Mouse (Mus musculus): ENCODE results near the gene Eipr1. TPM values are rescaled to one million over a fixed set of nuclear protein-coding genes. Genes with fewer than 3 reads are reported as not detected.

Gene Eipr1
- total RNA-seq, 2 experiments from 2014 or later = 13.5 to 19.7 TPM

DNA sequence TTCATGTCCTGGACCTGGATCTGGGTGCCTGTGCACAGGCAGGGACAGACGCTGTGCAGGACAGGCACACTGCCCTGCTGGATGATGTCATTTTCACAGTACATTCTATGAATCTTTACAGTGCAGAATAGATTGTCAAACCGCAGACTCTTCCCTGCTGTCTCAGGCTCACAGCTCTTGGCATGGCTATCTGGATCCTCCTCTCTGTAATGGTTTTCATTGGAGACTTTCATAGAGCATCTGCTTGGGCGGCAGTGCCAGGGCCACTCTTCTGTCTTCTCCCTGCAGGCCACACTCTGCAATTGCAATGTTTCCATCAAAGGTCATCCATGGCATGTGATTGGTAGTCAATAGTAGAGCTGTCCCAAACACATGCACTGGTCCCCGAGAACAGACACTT is 117.2 kb downstream of the Eipr1 start:
- no peak for ATAC-seq (replicated peaks; ENCODE audit: low FRiP score, poor library complexity, severe bottlenecking)

GRCm38 (mm10) chr12:28872271-28872670 is 120.7 kb downstream of the Eipr1 start:
- ATAC-seq (replicated peaks; ENCODE audit: low FRiP score, poor library complexity, severe bottlenecking) = no peak

DNA sequence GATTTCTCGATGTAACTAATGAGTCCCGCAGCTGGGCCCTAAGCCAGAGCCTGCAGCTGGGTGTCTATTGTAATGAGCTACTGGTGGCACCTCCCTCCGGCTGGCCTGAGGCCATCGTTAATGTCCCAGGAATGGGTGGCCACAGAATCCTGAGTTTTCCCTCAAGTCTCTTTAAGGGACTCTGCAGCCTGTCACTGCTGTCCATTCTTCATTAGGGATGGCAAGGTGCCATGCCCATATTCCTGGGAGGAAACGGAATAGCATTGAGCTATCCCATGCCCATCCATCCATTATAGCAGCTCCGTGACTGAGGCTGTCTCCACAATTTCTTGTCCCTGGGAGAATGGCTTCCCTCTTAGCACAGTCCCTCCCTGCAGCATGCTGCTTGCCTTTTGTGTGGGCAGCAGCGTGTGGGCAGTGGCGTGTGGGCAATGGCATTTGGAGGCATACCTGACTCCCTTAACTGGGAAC is 123.2 kb downstream of the Eipr1 start:
- no peak for ATAC-seq (replicated peaks; ENCODE audit: low FRiP score, poor library complexity, severe bottlenecking)

DNA sequence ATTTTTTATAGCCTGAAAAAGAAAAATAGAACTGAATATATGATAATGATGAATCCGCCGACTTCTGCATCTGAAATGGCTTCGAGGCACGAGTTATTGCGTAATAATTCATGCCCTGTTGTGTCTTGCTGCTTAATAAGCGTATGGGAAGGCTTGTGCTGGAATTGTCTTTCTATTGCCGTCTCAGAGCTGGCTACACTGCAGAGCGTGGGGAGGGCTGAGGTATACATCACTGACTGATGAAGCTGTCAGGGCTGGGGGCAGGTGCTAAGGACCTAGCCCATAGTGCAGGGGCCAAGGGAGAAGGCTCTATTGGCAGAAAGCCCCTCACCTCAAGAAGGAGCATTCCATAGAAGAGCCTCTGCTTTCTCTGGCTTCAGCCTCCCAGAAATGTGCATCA is 123.9 kb downstream of the Eipr1 start:
- no peak for ATAC-seq (replicated peaks; ENCODE audit: low FRiP score, poor library complexity, severe bottlenecking)

DNA sequence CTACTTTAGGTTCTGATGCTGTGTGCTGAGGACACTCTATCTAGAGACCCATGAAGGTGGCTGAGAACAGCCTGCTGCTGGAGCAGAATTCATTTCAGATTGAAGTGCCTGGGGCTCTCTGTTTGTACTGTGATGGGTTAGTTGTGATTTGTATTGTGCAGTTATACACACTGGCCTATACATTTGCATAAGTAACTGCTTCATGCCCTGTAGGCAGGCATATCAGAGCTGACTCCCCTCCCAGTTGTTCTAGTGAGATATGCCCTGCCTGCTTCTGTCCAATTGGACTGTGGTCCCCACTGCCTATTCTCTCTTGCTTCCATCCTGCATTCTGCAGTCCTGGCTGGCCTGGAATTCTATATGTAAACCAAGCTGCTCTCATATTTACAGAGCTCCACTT is 128.9 kb downstream of the Eipr1 start:
- ATAC-seq (replicated peaks; ENCODE audit: low FRiP score, poor library complexity, severe bottlenecking) = no peak

GRCm38 (mm10) chr12:28887712-28888111 is 136.1 kb downstream of the Eipr1 start:
- no peak for ATAC-seq (replicated peaks; ENCODE audit: low FRiP score, poor library complexity, severe bottlenecking)

- no peak for ATAC-seq (replicated peaks; ENCODE audit: low FRiP score, poor library complexity, severe bottlenecking)
These were observed 137.6 kb downstream of the Eipr1 start for GRCm38 (mm10) chr12:28889068-28889674.

GRCm38 (mm10) chr12:28891523-28891922 is 139.9 kb downstream of the Eipr1 start:
- no peak for ATAC-seq (replicated peaks; ENCODE audit: low FRiP score, poor library complexity, severe bottlenecking)

- no peak for ATAC-seq (replicated peaks; ENCODE audit: low FRiP score, poor library complexity, severe bottlenecking)
These were observed 145.0 kb downstream of the Eipr1 start for GRCm38 (mm10) chr12:28896577-28896976.

- ATAC-seq (replicated peaks; ENCODE audit: low FRiP score, poor library complexity, severe bottlenecking) = no peak
These were observed 146.7 kb downstream of the Eipr1 start for GRCm38 (mm10) chr12:28898307-28898706.

DNA sequence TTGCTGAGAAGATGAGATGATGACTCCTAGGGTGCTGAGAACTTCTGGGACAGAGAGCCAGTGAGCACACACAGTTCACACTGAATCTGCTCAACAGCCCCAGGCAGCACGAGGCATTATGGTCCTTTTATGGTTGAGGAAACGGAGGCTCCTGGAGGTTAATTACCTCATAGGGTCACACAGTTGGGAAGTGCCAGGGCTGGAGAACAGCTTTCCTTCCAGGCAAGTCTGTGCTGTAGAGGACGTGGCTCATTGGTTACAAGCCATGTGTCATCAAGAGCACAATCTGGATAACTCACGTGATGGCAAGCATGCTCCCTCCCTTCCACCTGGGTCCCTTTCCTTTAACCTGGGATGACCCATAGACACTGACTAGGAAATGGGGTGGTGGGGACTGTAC is 148.1 kb downstream of the Eipr1 start:
- ATAC-seq (replicated peaks; ENCODE audit: low FRiP score, poor library complexity, severe bottlenecking) = no peak

- ATAC-seq (replicated peaks; ENCODE audit: low FRiP score, poor library complexity, severe bottlenecking) = no peak
These were observed 148.7 kb downstream of the Eipr1 start for GRCm38 (mm10) chr12:28900341-28900740.

DNA sequence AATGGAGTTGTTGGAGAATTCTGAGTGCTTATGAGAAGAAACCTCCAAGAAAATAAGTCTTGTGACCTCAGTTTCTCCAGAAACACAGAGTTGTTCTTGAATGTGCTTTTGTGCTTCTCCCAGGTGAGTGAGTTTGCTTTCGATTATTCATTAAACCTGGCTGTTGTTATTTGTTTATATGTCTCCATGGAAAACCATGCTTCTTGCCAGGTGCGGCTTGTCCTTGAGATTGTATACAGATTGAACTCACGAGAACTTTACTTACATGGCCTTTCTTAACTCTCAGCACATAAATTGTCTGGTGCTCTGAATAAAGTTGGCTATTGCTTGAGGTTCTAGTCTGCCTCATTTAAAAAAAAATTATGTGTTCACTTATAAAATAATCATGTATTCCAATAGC is 150.5 kb downstream of the Eipr1 start:
- no peak for ATAC-seq (replicated peaks; ENCODE audit: low FRiP score, poor library complexity, severe bottlenecking)

DNA sequence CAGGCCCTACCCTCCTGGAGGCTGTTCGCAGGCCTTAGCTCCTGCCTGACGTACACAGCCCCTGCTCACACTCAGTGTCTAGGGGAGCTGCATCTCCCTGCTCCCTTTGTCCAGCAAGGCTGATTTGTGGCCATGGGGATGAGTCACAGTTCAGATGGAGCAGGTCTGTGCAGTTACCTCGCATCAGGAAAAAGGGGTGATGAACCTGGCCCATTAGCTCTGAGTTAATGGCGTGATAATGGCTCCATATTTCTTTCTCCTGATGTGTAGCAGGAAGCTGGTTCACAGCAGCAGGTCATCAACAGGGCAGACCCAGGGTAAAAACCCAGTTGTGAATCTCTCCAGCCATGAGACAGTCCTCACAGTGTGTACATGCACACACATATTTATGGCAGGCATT is 151.5 kb downstream of the Eipr1 start:
- no peak for ATAC-seq (replicated peaks; ENCODE audit: low FRiP score, poor library complexity, severe bottlenecking)

DNA sequence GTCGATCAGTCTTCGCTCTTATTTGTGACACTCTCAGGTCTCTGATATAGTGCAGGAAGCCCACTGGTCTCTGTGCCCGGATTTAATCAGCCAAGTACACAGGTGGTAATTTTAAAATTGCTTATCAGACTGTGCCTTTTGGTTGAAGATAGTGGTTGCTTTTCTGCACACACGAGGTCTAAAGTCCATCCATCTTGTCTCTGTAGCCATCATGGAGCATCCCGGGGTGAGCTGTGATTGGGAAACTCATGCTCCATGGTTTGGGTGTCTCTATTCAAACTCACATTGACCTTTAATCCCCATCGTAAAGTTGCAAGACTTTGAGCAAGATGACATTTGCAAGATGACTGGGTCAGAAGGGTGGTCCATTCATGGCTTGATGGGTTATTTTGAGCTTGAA is 153.9 kb downstream of the Eipr1 start:
- no peak for ATAC-seq (replicated peaks; ENCODE audit: low FRiP score, poor library complexity, severe bottlenecking)

DNA sequence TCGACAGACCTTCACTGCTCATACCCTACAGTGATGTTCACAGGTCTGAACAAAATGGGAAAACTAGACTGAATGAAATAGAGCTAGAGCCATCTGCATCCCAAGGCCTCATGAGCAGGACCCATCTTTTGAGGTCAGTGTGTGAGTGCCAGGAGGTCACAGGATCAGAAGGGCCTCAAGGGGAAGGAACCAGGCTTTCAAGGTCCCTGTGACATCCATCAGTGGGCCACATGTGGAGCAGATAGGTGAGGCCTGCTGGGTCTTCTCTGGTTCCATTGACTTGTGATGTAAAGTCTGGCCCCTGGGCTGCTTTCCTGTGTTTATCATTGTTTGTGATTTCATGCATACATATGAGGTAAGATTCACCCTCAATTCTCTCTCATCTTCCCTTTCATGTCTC is 154.4 kb downstream of the Eipr1 start:
- ATAC-seq (replicated peaks; ENCODE audit: low FRiP score, poor library complexity, severe bottlenecking) = no peak

- ATAC-seq (replicated peaks; ENCODE audit: low FRiP score, poor library complexity, severe bottlenecking) = no peak
These were observed 155.2 kb downstream of the Eipr1 start for GRCm38 (mm10) chr12:28906809-28907297.

GRCm38 (mm10) chr12:28907814-28908213 is 156.2 kb downstream of the Eipr1 start:
- ATAC-seq (replicated peaks; ENCODE audit: low FRiP score, poor library complexity, severe bottlenecking) = no peak

DNA sequence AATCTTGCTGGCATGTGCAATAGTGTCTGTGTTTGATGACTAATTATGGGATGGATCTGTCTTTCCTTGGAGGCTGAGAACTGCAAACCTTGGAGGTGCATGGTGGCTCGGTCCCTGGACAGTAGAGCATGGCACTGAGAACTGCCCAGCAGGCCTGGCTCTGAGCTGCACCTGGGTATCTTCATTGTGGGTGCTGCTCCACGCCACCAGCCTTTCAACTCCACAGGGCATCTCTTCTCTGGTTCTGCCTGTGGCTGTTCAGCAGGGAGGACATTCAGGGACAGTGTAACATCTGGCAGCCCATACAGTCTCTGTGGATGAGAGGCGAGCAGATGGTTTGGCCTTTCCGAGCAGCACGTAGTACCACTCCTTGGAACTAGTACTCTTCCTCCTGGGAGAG is 158.2 kb downstream of the Eipr1 start:
- no peak for ATAC-seq (replicated peaks; ENCODE audit: low FRiP score, poor library complexity, severe bottlenecking)

DNA sequence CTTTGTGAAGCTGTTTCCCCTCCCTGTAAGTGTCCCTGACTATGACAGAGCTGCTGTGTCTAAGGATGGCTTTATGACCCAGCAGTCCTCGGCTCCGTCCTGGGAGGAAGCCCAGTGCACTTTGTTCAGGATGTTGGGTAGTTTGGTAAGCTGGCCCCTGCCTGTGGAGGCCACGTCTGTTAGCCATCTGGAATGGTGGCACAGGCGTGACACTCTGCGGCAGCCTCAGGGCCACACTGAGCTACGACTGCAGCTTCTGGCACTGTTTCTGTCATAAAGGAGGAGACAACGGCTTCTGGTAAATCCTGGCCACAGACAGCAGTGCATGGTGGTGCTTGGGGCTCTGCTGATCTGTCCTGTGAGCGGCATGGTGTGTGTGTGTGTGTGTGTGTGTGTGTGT is 159.0 kb downstream of the Eipr1 start:
- no peak for ATAC-seq (replicated peaks; ENCODE audit: low FRiP score, poor library complexity, severe bottlenecking)

DNA sequence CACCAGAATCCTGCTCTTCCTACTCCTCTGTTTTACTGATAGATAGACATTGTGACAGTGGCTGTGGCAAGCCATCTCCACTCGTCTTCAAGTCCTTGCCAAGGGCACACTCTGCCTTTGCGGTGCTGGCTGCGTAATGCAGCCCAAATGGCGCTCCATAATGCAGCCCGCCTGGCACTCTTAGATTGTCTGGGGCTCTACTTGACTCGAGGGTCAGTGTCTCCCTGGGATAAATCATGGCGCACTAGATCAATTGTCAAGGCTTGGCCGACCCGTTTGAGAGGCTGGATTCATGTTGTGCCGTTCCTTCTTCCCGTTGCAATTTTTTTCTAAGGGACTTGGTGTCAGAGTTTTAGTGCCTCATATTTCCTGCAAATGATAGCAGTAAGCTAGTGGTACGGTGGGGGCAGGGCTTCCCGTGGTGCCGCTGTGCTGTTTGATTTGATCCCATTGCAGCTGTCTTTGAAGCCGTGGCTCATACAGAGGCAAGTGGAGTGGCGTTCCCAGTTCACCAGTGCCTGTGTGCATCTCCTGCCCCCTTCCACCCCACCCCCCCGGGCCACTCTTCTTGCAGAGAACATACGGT is 160.8 kb downstream of the Eipr1 start:
- no peak for ATAC-seq (replicated peaks; ENCODE audit: low FRiP score, poor library complexity, severe bottlenecking)

- ATAC-seq (replicated peaks; ENCODE audit: low FRiP score, poor library complexity, severe bottlenecking) = no peak
These were observed 161.5 kb downstream of the Eipr1 start for GRCm38 (mm10) chr12:28913099-28913498.
